Mouse (Mus musculus): Measurements from ENCODE around the gene St6galnac5. TPM values are rescaled to one million over a fixed set of nuclear protein-coding genes. Genes with fewer than 3 reads are reported as not detected.

St6galnac5 gene
- polyA plus RNA-seq, 1 experiment, result not detected

- H3K79me2 ChIP-seq (ENCODE audit: control insufficient read depth, insufficient read depth), result no peaks in the 10 kb centered on the region
- no peak overlapping the region for H3K4me3 ChIP-seq
- H3K4me2 ChIP-seq (ENCODE audit: low read depth), result no peak overlapping the region
- no peaks in the 10 kb centered on the region for H3K27me3 ChIP-seq (ENCODE audit: control insufficient read depth, insufficient read depth, insufficient read length)
- TF ChIP-seq MYOG (IDR thresholded peaks at IDR 0.05; ENCODE audit: control insufficient read depth in 1 of 3, insufficient read depth in 1 of 3, insufficient read length in 2 of 3, low read depth in 2 of 3) (no peak), E2F4 (IDR thresholded peaks at IDR 0.05; ENCODE audit: insufficient read depth) (no peak), TCF3 (IDR thresholded peaks at IDR 0.05; ENCODE audit: insufficient read length, low read depth) (no peak), POLR2A (IDR thresholded peaks at IDR 0.05; ENCODE audit: insufficient read length, low read depth) (no peak), POLR2AphosphoS2 (IDR thresholded peaks at IDR 0.05; ENCODE audit: insufficient read length, low read depth) (no peak), TCF12 (IDR thresholded peaks at IDR 0.05; ENCODE audit: insufficient read depth, poor library complexity, severe bottlenecking) (no peak), USF1 (IDR thresholded peaks at IDR 0.05; ENCODE audit: low read depth) (no peak), MYOD1 (IDR thresholded peaks at IDR 0.05; ENCODE audit: control insufficient read depth in 1 of 3, insufficient read length in 2 of 3, low read depth in 2 of 3) (no peak), CEBPB (IDR thresholded peaks at IDR 0.05; ENCODE audit: insufficient read depth, poor library complexity, severe bottlenecking) (no peak), REST (IDR thresholded peaks at IDR 0.05; ENCODE audit: insufficient read depth, insufficient read length) (no peak), SRF (IDR thresholded peaks at IDR 0.05; ENCODE audit: control insufficient read depth, insufficient read length, low read depth) (no peak), MAX (IDR thresholded peaks at IDR 0.05; ENCODE audit: low read depth) (no peak)
- H3ac ChIP-seq (ENCODE audit: control insufficient read depth, insufficient read length), result no peak overlapping the region
- no peaks in the 10 kb centered on the region for H3K36me3 ChIP-seq (ENCODE audit: control insufficient read depth, insufficient read depth)
These were observed 40.4 kb downstream of the St6galnac5 start for GRCm38 (mm10) chr3:152941671-152942070.

DNA sequence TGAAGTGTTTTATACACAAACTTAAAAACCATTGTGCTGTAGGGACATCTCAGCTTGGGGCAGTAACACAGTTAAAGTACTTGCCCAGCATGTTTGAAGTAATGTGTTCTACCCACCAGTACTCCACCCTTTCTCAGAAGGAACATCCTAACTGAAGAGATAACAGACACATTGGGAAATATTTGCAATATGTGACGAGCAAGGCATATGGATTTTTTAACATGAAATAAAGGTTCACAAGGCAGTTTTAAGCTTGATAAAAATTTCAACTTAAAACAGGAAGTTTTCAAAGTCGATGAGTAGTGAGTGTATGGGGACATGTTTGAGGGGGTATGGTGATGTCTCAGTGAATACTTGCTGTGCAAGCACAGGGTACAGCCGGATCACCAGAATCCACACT, 45.7 kb downstream of the St6galnac5 start:
- Histone ChIP-seq H3K36me3 (ENCODE audit: control insufficient read depth, insufficient read depth) (no peaks in the 10 kb centered on the region), H3K79me2 (ENCODE audit: control insufficient read depth, insufficient read depth) (no peaks in the 10 kb centered on the region), H3K4me2 (ENCODE audit: low read depth) (no peak overlapping the region), H3ac (ENCODE audit: control insufficient read depth, insufficient read length) (no peak overlapping the region), H3K27me3 (ENCODE audit: control insufficient read depth, insufficient read depth, insufficient read length) (no peaks in the 10 kb centered on the region), H3K4me3 (no peak overlapping the region)
- TF ChIP-seq USF1 (IDR thresholded peaks at IDR 0.05; ENCODE audit: low read depth) (no peak), SRF (IDR thresholded peaks at IDR 0.05; ENCODE audit: control insufficient read depth, insufficient read length, low read depth) (no peak), MYOG (IDR thresholded peaks at IDR 0.05; ENCODE audit: control insufficient read depth in 1 of 3, insufficient read depth in 1 of 3, insufficient read length in 2 of 3, low read depth in 2 of 3) (no peak), E2F4 (IDR thresholded peaks at IDR 0.05; ENCODE audit: insufficient read depth) (no peak), MAX (IDR thresholded peaks at IDR 0.05; ENCODE audit: low read depth) (no peak), TCF12 (IDR thresholded peaks at IDR 0.05; ENCODE audit: insufficient read depth, poor library complexity, severe bottlenecking) (no peak), POLR2AphosphoS2 (IDR thresholded peaks at IDR 0.05; ENCODE audit: insufficient read length, low read depth) (no peak), TCF3 (IDR thresholded peaks at IDR 0.05; ENCODE audit: insufficient read length, low read depth) (no peak), REST (IDR thresholded peaks at IDR 0.05; ENCODE audit: insufficient read depth, insufficient read length) (no peak), CEBPB (IDR thresholded peaks at IDR 0.05; ENCODE audit: insufficient read depth, poor library complexity, severe bottlenecking) (no peak), MYOD1 (IDR thresholded peaks at IDR 0.05; ENCODE audit: control insufficient read depth in 1 of 3, insufficient read length in 2 of 3, low read depth in 2 of 3) (no peak), POLR2A (IDR thresholded peaks at IDR 0.05; ENCODE audit: insufficient read length, low read depth) (no peak)

DNA sequence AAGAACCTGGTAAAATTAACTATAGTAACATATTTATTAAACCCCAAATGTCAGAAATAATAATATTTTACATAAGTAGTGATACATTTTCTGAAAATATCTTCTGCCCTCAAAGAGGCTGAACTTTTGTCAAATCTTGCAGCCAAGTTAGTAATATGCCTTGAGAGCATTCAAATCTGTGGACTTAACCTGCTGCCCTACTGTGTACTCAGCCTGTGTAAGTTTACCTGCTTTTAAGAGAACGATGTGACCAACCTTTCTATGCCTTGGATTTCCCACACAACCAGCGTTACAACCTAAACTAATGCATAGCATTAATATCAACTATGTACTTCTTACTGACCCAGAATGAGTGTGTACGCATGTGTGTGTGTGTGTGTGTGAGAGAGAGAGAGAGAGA, 48.3 kb downstream of the St6galnac5 start:
- H3K4me3 ChIP-seq, result no peak overlapping the region
- no peaks in the 10 kb centered on the region for H3K36me3 ChIP-seq (ENCODE audit: control insufficient read depth, insufficient read depth)
- TF ChIP-seq POLR2AphosphoS2 (IDR thresholded peaks at IDR 0.05; ENCODE audit: insufficient read length, low read depth) (no peak), USF1 (IDR thresholded peaks at IDR 0.05; ENCODE audit: low read depth) (no peak), MAX (IDR thresholded peaks at IDR 0.05; ENCODE audit: low read depth) (no peak), TCF3 (IDR thresholded peaks at IDR 0.05; ENCODE audit: insufficient read length, low read depth) (no peak), E2F4 (IDR thresholded peaks at IDR 0.05; ENCODE audit: insufficient read depth) (no peak), MYOD1 (IDR thresholded peaks at IDR 0.05; ENCODE audit: control insufficient read depth in 1 of 3, insufficient read length in 2 of 3, low read depth in 2 of 3) (no peak), MYOG (IDR thresholded peaks at IDR 0.05; ENCODE audit: control insufficient read depth in 1 of 3, insufficient read depth in 1 of 3, insufficient read length in 2 of 3, low read depth in 2 of 3) (no peak)
- no peak overlapping the region for H3K4me2 ChIP-seq (ENCODE audit: low read depth)
- no peaks in the 10 kb centered on the region for H3K79me2 ChIP-seq (ENCODE audit: control insufficient read depth, insufficient read depth)
- H3K27me3 ChIP-seq (ENCODE audit: control insufficient read depth, insufficient read depth, insufficient read length), result no peaks in the 10 kb centered on the region
- H3ac ChIP-seq (ENCODE audit: control insufficient read depth, insufficient read length), result no peak overlapping the region

- Histone ChIP-seq H3K4me2 (ENCODE audit: low read depth) (no peak overlapping the region), H3ac (ENCODE audit: control insufficient read depth, insufficient read length) (no peak overlapping the region), H3K36me3 (ENCODE audit: control insufficient read depth, insufficient read depth) (no peaks in the 10 kb centered on the region), H3K4me3 (no peak overlapping the region), H3K27me3 (ENCODE audit: control insufficient read depth, insufficient read depth, insufficient read length) (no peaks in the 10 kb centered on the region), H3K79me2 (ENCODE audit: control insufficient read depth, insufficient read depth) (no peaks in the 10 kb centered on the region)
- TF ChIP-seq MYOG (IDR thresholded peaks at IDR 0.05; ENCODE audit: control insufficient read depth in 1 of 3, insufficient read depth in 1 of 3, insufficient read length in 2 of 3, low read depth in 2 of 3) (no peak), TCF12 (IDR thresholded peaks at IDR 0.05; ENCODE audit: insufficient read depth, poor library complexity, severe bottlenecking) (no peak), CEBPB (IDR thresholded peaks at IDR 0.05; ENCODE audit: insufficient read depth, poor library complexity, severe bottlenecking) (no peak), SRF (IDR thresholded peaks at IDR 0.05; ENCODE audit: control insufficient read depth, insufficient read length, low read depth) (no peak), USF1 (IDR thresholded peaks at IDR 0.05; ENCODE audit: low read depth) (no peak), POLR2A (IDR thresholded peaks at IDR 0.05; ENCODE audit: insufficient read length, low read depth) (no peak), MYOD1 (IDR thresholded peaks at IDR 0.05; ENCODE audit: control insufficient read depth in 1 of 3, insufficient read length in 2 of 3, low read depth in 2 of 3) (no peak), MAX (IDR thresholded peaks at IDR 0.05; ENCODE audit: low read depth) (no peak)
These were observed 49.5 kb downstream of the St6galnac5 start for GRCm38 (mm10) chr3:152932544-152932943.

- TF ChIP-seq MYOG (IDR thresholded peaks at IDR 0.05; ENCODE audit: control insufficient read depth in 1 of 3, insufficient read depth in 1 of 3, insufficient read length in 2 of 3, low read depth in 2 of 3) (no peak), TCF12 (IDR thresholded peaks at IDR 0.05; ENCODE audit: insufficient read depth, poor library complexity, severe bottlenecking) (no peak), USF1 (IDR thresholded peaks at IDR 0.05; ENCODE audit: low read depth) (no peak), POLR2AphosphoS2 (IDR thresholded peaks at IDR 0.05; ENCODE audit: insufficient read length, low read depth) (no peak), REST (IDR thresholded peaks at IDR 0.05; ENCODE audit: insufficient read depth, insufficient read length) (no peak), E2F4 (IDR thresholded peaks at IDR 0.05; ENCODE audit: insufficient read depth) (no peak), SRF (IDR thresholded peaks at IDR 0.05; ENCODE audit: control insufficient read depth, insufficient read length, low read depth) (no peak), POLR2A (IDR thresholded peaks at IDR 0.05; ENCODE audit: insufficient read length, low read depth) (no peak), MAX (IDR thresholded peaks at IDR 0.05; ENCODE audit: low read depth) (no peak), TCF3 (IDR thresholded peaks at IDR 0.05; ENCODE audit: insufficient read length, low read depth) (no peak), CEBPB (IDR thresholded peaks at IDR 0.05; ENCODE audit: insufficient read depth, poor library complexity, severe bottlenecking) (no peak)
- H3K4me3 ChIP-seq, result no peak overlapping the region
These were observed 50.0 kb downstream of the St6galnac5 start for GRCm38 (mm10) chr3:152932096-152932495.

More at GRCm38 (mm10) chr3:152932096-152932495, 50.0 kb downstream of the St6galnac5 start:
- Histone ChIP-seq H3K27me3 (ENCODE audit: control insufficient read depth, insufficient read depth, insufficient read length) (no peaks in the 10 kb centered on the region), H3K79me2 (ENCODE audit: control insufficient read depth, insufficient read depth) (no peaks in the 10 kb centered on the region), H3K4me2 (ENCODE audit: low read depth) (no peak overlapping the region), H3ac (ENCODE audit: control insufficient read depth, insufficient read length) (no peak overlapping the region), H3K36me3 (ENCODE audit: control insufficient read depth, insufficient read depth) (no peaks in the 10 kb centered on the region)

All from myocyte (in vitro differentiated cells).